Mouse (Mus musculus) cerebellum, adult 2 months (tissue): ENCODE measurements at regions not wholly inside any gene's neighbourhood (a gene's known extent, or its start where the extent isn't known, plus 50 kb on each side); places are given as distances from the start of the nearest gene placed in this dataset.

ENCODE experiments used
- DNase-seq, 2 experiments: peaks; one replicate each; pipeline ENCODE4 v3.0.0; 2021
- H3K27ac ChIP-seq: fragments of 200-500 bp; 2 replicates; pipeline ENCODE4 v1.5.1; 2012; ENCODE audit warnings: low read length, control low read depth, inconsistent platforms; ENCODE audit not compliant: insufficient read depth
- H3K27me3 ChIP-seq: fragments of 200-500 bp; 2 replicates; pipeline ENCODE4 v1.6.1; 2012; ENCODE audit warnings: inconsistent platforms, mild to moderate bottlenecking, low read length, moderate library complexity; ENCODE audit not compliant: control insufficient read depth, insufficient read depth
- H3K4me1 ChIP-seq: fragments of 200-500 bp; 2 replicates; pipeline ENCODE4 v1.6.1; 2011; ENCODE audit warnings: low read length; ENCODE audit not compliant: control insufficient read depth, insufficient read depth
- H3K4me3 ChIP-seq: fragments of 200-500 bp; replicated peaks from 2 replicates; pipeline ENCODE3; 2011; ENCODE audit warnings: mild to moderate bottlenecking, low read depth, low read length, control low read depth; ENCODE audit not compliant: insufficient read depth
- CTCF ChIP-seq: fragments of 200-500 bp; IDR thresholded peaks from 2 replicates; pipeline ENCODE4 v1.5.1; 2011; ENCODE audit warnings: low read depth, mild to moderate bottlenecking, control low read depth, low read length, moderate library complexity, borderline replicate concordance; ENCODE audit not compliant: insufficient read depth
- POLR2A ChIP-seq: fragments of 200-500 bp; IDR thresholded peaks from 2 replicates; pipeline ENCODE4 v1.6.1; 2011; ENCODE audit warnings: low read length, control low read depth, borderline replicate concordance; ENCODE audit not compliant: insufficient read depth
- WGBS: fragments of 180-500 bp; shearing (Covaris S2); methylation state at CpG from one replicate; pipeline ENCODE4 v1.1.7; 2018; 5-methylcytosine and 5-hydroxymethylcytosine counted together

- Histone ChIP-seq H3K4me3 (no peak overlapping the region), H3K4me1 (no peaks in the 10 kb centered on the region), H3K27me3 (no peaks in the 10 kb centered on the region), H3K27ac (no peak overlapping the region)
- 91% methylated on average over 4 of the region's 4 CpGs for WGBS
- TF ChIP-seq CTCF (no peak), POLR2A (no peak)
- DNase-seq, result no peak
Measured at GRCm38 (mm10) chr10:118046328-118046727, 95.3 kb upstream of the Mdm1 start.

DNA sequence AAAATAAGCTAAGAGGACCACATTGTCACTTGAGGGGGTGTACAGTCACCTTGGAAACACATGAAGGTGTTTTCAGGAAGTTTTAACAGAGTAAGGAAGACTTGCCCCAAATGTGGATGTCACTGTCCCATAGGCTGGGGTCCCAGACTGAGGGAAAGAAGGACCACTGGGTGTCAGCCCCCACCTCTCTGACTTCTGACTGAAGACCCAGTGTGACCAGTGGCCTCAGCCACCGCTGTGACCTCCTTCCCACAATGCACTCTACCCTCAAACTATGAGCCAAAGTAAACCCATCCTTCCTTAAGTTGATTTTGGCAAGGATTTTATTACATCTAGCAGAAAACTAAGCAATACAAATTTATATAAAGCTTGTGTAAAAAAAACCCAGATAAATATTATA lies 94.8 kb upstream of the Mdm1 start:
- WGBS, result 97% methylated on average over 1 of the region's 1 CpGs
- no peak for DNase-seq
- no peak for TF ChIP-seq CTCF
- no peaks in the 10 kb centered on the region for H3K27me3 ChIP-seq
- H3K4me1 ChIP-seq, result no peaks in the 10 kb centered on the region
- no peak overlapping the region for H3K27ac ChIP-seq
- no peak overlapping the region for H3K4me3 ChIP-seq

DNA sequence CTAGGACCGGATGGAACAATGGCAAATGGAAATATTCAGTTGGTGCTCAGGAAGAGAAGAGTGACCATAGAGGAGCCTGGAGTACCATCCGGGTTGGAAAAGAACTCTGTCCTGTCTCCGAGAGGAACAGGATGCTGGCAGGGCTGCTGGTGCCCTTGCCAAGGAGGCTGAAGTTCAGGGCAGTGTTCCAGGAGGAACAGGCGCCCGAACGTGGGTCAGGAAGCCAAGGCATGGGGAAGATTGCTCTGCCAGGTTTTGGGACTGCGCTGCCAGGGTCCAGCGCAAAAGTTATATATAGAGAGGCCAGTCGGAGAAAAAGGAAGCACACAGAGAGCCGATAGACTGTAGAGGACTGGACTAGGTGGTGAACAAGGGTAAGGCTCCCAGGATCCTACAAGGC lies 92.3 kb upstream of the Mdm1 start:
- 3% methylated on average over 10 of the region's 10 CpGs for WGBS

DNA sequence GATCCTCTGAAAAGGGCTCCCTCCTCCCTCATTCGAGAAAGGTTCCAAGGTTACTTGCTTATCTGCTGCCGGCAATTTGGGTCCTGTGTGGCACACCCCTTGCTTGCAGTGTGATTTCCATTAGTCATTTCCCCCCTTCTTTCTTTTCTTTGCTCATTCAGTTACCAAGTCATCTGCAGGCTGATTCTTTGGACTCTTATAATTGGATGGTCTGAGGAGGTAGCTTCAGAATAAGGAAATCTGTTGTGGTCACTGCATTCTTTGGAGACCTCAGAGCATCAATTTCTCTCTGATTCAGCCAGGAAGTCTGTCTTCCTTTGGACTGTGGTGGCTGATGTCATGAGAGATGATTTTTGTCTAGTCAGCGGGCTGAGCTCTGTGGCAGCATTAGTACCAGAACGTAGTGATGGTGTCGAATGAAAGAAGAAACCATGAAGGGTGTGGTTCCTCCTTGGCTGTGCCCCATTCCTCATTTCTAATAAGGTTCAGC lies 91.4 kb upstream of the Mdm1 start:
- no peak overlapping the region for H3K27ac ChIP-seq
- no peaks in the 10 kb centered on the region for H3K27me3 ChIP-seq
- TF ChIP-seq CTCF (no peak), POLR2A (no peak)
- WGBS, result 86% methylated on average over 5 of the region's 5 CpGs
- DNase-seq, result no peak
- H3K4me3 ChIP-seq, result no peak overlapping the region
- H3K4me1 ChIP-seq, result no peaks in the 10 kb centered on the region

More for the DNA sequence above, 92.3 kb upstream of the Mdm1 start:
- TF ChIP-seq CTCF (no peak), POLR2A (no peak)
- H3K27ac ChIP-seq, result no peak overlapping the region
- H3K27me3 ChIP-seq, result no peaks in the 10 kb centered on the region
- H3K4me1 ChIP-seq, result no peaks in the 10 kb centered on the region
- DNase-seq, result peak; percentile 84 to 88
- peak overlapping the region; percentile 24 for H3K4me3 ChIP-seq

DNA sequence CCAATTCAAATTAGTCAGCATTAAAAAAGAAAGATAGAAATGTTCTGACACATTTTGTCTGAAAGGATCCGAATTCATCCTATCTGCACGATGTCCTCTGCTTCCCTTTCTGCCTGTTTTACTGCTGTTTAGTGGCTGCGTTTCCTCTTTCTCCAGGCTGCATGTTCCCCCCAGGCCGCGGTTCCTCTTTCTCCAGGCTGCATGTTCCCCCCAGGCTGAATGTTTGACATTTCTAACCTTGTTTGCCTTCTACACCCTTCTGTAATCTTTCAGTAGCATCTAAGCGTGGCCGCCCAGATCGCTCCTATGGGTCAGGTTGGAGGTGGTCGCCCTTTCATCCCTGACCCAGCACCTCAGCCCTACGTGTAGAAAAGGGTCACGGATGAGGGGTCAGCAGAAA lies 89.6 kb upstream of the Mdm1 start:
- no peak for DNase-seq
- Histone ChIP-seq H3K27me3 (no peaks in the 10 kb centered on the region; the same call in 1 of the 2 replicates), H3K4me3 (no peak overlapping the region), H3K27ac (no peak overlapping the region), H3K4me1 (no peaks in the 10 kb centered on the region)
- WGBS, result 94% methylated on average over 11 of the region's 11 CpGs
- TF ChIP-seq CTCF (no peak), POLR2A (no peak)

- DNase-seq, result no peak
- 88% methylated on average over 12 of the region's 12 CpGs for WGBS
- no peak for TF ChIP-seq CTCF
- no peak for TF ChIP-seq POLR2A
- Histone ChIP-seq H3K27me3 (no peaks in the 10 kb centered on the region; the same call in 1 of the 2 replicates), H3K27ac (no peak overlapping the region), H3K4me1 (no peaks in the 10 kb centered on the region), H3K4me3 (no peak overlapping the region)
Measured at GRCm38 (mm10) chr10:118052477-118052876, 89.1 kb upstream of the Mdm1 start.

DNA sequence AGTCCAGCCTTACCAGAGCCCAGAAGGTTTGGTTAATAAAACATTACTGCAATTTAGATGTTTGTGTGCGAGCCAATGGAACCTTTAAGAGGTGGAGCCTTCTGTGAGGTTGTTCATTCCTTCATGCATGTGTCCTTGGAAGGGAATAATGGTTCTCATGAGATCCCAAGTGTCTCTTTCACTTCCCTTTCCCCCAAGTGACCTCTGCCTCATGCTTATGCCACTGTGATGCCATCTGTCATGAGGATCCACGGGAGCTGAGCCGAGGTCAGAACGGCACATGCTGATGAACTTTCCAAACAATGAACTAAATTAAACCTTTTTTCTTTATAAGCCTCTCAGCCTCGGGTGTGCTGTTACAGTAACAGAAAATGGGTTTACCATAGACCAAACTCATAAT lies 88.6 kb upstream of the Mdm1 start:
- no peak for DNase-seq
- WGBS, result 72% methylated on average over 5 of the region's 5 CpGs
- Histone ChIP-seq H3K4me3 (no peak overlapping the region), H3K4me1 (no peaks in the 10 kb centered on the region), H3K27ac (no peak overlapping the region), H3K27me3 (no peaks in the 10 kb centered on the region; the same call in 1 of the 2 replicates)
- TF ChIP-seq CTCF, result no peak

- H3K4me3 ChIP-seq, result no peak overlapping the region
- H3K27me3 ChIP-seq, result no peaks in the 10 kb centered on the region; the same call in 1 of the 2 replicates
- WGBS, result 57% methylated on average over 9 of the region's 9 CpGs
- no peak overlapping the region for H3K27ac ChIP-seq
- DNase-seq, result no peak
- no peaks in the 10 kb centered on the region for H3K4me1 ChIP-seq
- TF ChIP-seq POLR2A, result no peak
Measured at GRCm38 (mm10) chr10:118056789-118057271, 84.8 kb upstream of the Mdm1 start.

DNA sequence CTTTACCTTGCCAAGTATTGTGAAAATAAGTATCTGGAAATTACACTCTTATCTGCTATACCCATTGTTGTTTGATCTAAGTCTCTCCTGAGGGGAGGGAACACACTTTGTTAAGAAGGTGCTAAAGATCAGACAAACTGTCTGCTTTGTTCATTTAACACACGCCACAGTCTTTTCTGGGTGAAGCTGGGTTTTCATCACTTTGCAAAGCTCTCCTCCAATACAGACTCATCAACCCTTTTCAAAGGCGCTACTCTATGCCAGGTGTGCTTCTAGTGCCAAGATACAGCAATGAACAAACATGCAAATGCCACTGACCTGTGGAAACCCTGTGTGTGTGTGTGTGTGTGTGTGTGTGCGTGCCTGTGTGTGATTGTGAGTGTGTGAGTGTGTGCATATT lies 84.1 kb upstream of the Mdm1 start:
- H3K27ac ChIP-seq, result no peak overlapping the region
- DNase-seq, result no peak
- no peaks in the 10 kb centered on the region for H3K4me1 ChIP-seq
- TF ChIP-seq CTCF, result no peak
- no peak for TF ChIP-seq POLR2A
- 82% methylated on average over 3 of the region's 3 CpGs for WGBS
- H3K4me3 ChIP-seq, result no peak overlapping the region
- no peaks in the 10 kb centered on the region; the same call in 1 of the 2 replicates for H3K27me3 ChIP-seq
